Mouse (Mus musculus) midbrain, embryonic 13.5 days (tissue): ENCODE measurements at regions not wholly inside any gene's neighbourhood (a gene's known extent, or its start where the extent isn't known, plus 50 kb on each side); places are given as distances from the start of the nearest gene placed in this dataset.

ENCODE experiments used
- ATAC-seq: fragments of 200-750 bp; cut with Nextera tagmentation; 2 replicates; pipeline ENCODE4 v1.8.0; 2017; ENCODE audit warnings: mild to moderate bottlenecking, moderate TSS enrichment, moderate library complexity
- H3K27ac ChIP-seq: fragments of 300-500 bp; sonication (generic); 2 replicates; pipeline ENCODE4 v1.5.1; 2015; ENCODE audit warnings: inconsistent platforms, mild to moderate bottlenecking, moderate library complexity
- H3K27me3 ChIP-seq: fragments of 300-500 bp; sonication (generic); 2 replicates; pipeline ENCODE4 v1.6.1; 2015; ENCODE audit warnings: mild to moderate bottlenecking, inconsistent platforms
- H3K36me3 ChIP-seq: fragments of 300-500 bp; sonication (generic); 2 replicates; pipeline ENCODE4 v1.6.1; 2015; ENCODE audit warnings: mild to moderate bottlenecking, inconsistent platforms
- H3K4me1 ChIP-seq: fragments of 300-500 bp; sonication (generic); replicated peaks from 2 replicates; pipeline ENCODE4 v1.6.1; 2015; ENCODE audit warnings: inconsistent platforms
- H3K4me2 ChIP-seq: fragments of 300-500 bp; sonication (generic); replicated peaks from 2 replicates; pipeline ENCODE4 v1.6.1; 2015; ENCODE audit warnings: moderate library complexity, mild to moderate bottlenecking, inconsistent platforms
- H3K4me3 ChIP-seq: fragments of 300-500 bp; sonication (generic); replicated peaks from 2 replicates; pipeline ENCODE4 v1.5.1; 2015; ENCODE audit warnings: mild to moderate bottlenecking, inconsistent platforms
- H3K9ac ChIP-seq: fragments of 300-500 bp; sonication (generic); replicated peaks from 2 replicates; pipeline ENCODE4 v1.6.1; 2015; ENCODE audit warnings: mild to moderate bottlenecking, inconsistent platforms
- H3K9me3 ChIP-seq: fragments of 300-500 bp; sonication (generic); 2 replicates; pipeline ENCODE4 v1.6.1; 2016; ENCODE audit warnings: mild to moderate bottlenecking, inconsistent platforms
- WGBS: fragments of 180-500 bp; shearing (Covaris S2); methylation state at CpG from one replicate; pipeline ENCODE4 v1.1.7; 2015; 5-methylcytosine and 5-hydroxymethylcytosine counted together

DNA sequence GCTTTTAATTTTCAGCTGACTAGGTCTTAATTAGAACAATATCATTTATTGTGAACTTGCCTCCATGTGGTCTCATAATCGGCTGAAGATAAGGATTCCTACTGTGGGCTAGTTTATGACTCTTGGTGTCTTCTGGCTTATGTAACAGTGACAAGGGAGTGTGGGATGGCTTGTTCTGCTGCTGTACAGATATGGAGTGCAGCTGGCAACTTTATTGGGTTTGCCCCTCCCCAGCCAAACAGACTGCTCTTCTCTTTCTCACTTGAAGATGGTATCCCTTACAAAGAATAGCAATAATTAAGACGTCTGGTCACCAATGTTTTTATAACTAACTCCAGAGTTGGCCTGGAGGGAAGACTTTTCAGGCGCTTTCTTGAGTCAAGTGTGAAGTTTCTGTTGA is 584.8 kb downstream of the Insc start:
- H3K9me3 ChIP-seq, result no peaks in the 10 kb centered on the region
- H3K4me2 ChIP-seq, result no peak overlapping the region
- WGBS, result 85% methylated on average over 3 of the region's 3 CpGs
- no peak for ATAC-seq
- H3K4me1 ChIP-seq, result peaks cover 2% of the 10 kb centered on the region; the same call in 1 of the 2 replicates
- H3K27ac ChIP-seq, result no peak overlapping the region
- no peaks in the 10 kb centered on the region for H3K27me3 ChIP-seq
- no peaks in the 10 kb centered on the region for H3K36me3 ChIP-seq
- H3K9ac ChIP-seq, result no peak overlapping the region
- no peak overlapping the region for H3K4me3 ChIP-seq

GRCm38 (mm10) chr7:115331698-115332097 is 588.2 kb downstream of the Insc start:
- H3K4me2 ChIP-seq, result no peak overlapping the region
- WGBS, result 74% methylated on average over 1 of the region's 1 CpGs
- H3K4me3 ChIP-seq, result no peak overlapping the region
- no peaks in the 10 kb centered on the region for H3K36me3 ChIP-seq
- no peak overlapping the region for H3K27ac ChIP-seq
- H3K27me3 ChIP-seq, result no peaks in the 10 kb centered on the region
- H3K9me3 ChIP-seq, result no peaks in the 10 kb centered on the region
- H3K4me1 ChIP-seq, result no peaks in the 10 kb centered on the region
- H3K9ac ChIP-seq, result no peak overlapping the region
- no peak for ATAC-seq

GRCm38 (mm10) chr7:115333046-115333577 is 589.6 kb downstream of the Insc start:
- ATAC-seq, result no peak
- WGBS, result 70% methylated on average over 1 of the region's 1 CpGs
- H3K4me3 ChIP-seq, result no peak overlapping the region

DNA sequence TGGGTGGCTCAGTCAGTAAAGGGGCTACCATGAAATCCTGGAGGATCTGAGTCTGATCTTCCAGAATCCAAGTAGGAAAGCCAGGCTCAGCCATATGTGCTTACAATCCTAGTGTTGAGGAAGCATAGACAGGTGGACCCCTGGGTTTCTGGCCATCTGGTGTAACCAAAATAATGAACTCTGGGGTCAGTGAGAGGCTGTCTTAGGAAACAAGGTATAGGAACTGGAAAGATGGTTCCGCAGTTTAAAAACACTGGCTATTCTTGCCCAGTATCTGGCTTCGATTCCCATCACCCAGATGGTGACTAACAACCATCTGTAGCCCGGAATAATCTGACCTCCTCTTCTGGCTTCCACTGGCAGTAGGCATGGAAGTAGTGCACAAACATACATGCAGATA is 591.6 kb downstream of the Insc start:
- no peaks in the 10 kb centered on the region for H3K27me3 ChIP-seq
- H3K9me3 ChIP-seq, result 0 out of 2 replicates have a peak, but pooled peaks cover 8% of the 10 kb centered on the region
- H3K4me2 ChIP-seq, result no peak overlapping the region
- no peak overlapping the region for H3K9ac ChIP-seq
- no peaks in the 10 kb centered on the region for H3K36me3 ChIP-seq
- 0 out of 2 replicates have a peak, but pooled peaks cover 1% of the 10 kb centered on the region for H3K4me1 ChIP-seq
- H3K27ac ChIP-seq, result no peak overlapping the region
- ATAC-seq, result no peak
- WGBS, result 97% methylated on average over 3 of the region's 3 CpGs
- H3K4me3 ChIP-seq, result no peak overlapping the region

More at GRCm38 (mm10) chr7:115333046-115333577, 589.6 kb downstream of the Insc start:
- no peaks in the 10 kb centered on the region for H3K36me3 ChIP-seq
- no peaks in the 10 kb centered on the region for H3K27me3 ChIP-seq
- no peak overlapping the region for H3K4me2 ChIP-seq
- 0 out of 2 replicates have a peak, but pooled peaks cover 8% of the 10 kb centered on the region for H3K9me3 ChIP-seq
- H3K27ac ChIP-seq, result no peak overlapping the region
- H3K4me1 ChIP-seq, result no peaks in the 10 kb centered on the region
- no peak overlapping the region for H3K9ac ChIP-seq

GRCm38 (mm10) chr7:115340155-115340554 is 596.7 kb downstream of the Insc start:
- Histone ChIP-seq H3K4me3 (no peak overlapping the region), H3K4me2 (no peak overlapping the region), H3K36me3 (no peaks in the 10 kb centered on the region), H3K27me3 (no peaks in the 10 kb centered on the region), H3K9ac (no peak overlapping the region), H3K27ac (no peak overlapping the region), H3K4me1 (0 out of 2 replicates have a peak, but pooled peaks cover 4% of the 10 kb centered on the region), H3K9me3 (0 out of 2 replicates have a peak, but pooled peaks cover 8% of the 10 kb centered on the region)
- ATAC-seq, result no peak
- 70% methylated on average over 7 of the region's 7 CpGs for whole genome bisulfite sequencing

- no peak for ATAC-seq
- Histone ChIP-seq H3K4me2 (no peak overlapping the region), H3K36me3 (no peaks in the 10 kb centered on the region), H3K27me3 (no peaks in the 10 kb centered on the region), H3K9ac (no peak overlapping the region), H3K27ac (no peak overlapping the region), H3K9me3 (0 out of 2 replicates have a peak, but pooled peaks cover 8% of the 10 kb centered on the region), H3K4me1 (0 out of 2 replicates have a peak, but pooled peaks cover 4% of the 10 kb centered on the region), H3K4me3 (no peak overlapping the region)
- WGBS, result 77% methylated on average over 4 of the region's 4 CpGs
These were observed 597.5 kb downstream of the Insc start for GRCm38 (mm10) chr7:115341007-115341406.

DNA sequence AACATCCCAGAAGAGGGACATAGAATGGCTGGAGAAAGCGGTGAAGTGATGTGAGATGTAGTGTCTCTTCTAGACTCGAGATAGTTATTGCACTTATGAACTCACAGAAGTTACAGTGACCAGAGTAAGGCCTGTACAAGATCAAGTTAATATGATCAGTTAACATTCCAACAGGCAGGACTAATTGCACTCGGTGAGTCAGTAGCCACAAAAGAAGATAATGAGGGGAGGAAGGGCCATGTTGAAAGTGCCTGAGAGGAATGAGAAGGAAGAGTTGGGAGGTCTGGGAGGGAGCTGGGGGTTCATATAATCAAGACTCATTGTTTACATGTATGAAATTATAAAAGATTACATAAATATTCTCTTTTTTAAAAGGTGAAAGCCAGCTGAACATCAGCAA is 602.3 kb downstream of the Insc start:
- no peak overlapping the region for H3K9ac ChIP-seq
- no peaks in the 10 kb centered on the region for H3K4me1 ChIP-seq
- H3K4me3 ChIP-seq, result no peak overlapping the region
- H3K36me3 ChIP-seq, result no peaks in the 10 kb centered on the region
- no peak overlapping the region for H3K27ac ChIP-seq
- no peak for ATAC-seq
- H3K9me3 ChIP-seq, result no peaks in the 10 kb centered on the region
- H3K4me2 ChIP-seq, result no peak overlapping the region
- no peaks in the 10 kb centered on the region for H3K27me3 ChIP-seq
- 86% methylated on average over 3 of the region's 3 CpGs for WGBS

DNA sequence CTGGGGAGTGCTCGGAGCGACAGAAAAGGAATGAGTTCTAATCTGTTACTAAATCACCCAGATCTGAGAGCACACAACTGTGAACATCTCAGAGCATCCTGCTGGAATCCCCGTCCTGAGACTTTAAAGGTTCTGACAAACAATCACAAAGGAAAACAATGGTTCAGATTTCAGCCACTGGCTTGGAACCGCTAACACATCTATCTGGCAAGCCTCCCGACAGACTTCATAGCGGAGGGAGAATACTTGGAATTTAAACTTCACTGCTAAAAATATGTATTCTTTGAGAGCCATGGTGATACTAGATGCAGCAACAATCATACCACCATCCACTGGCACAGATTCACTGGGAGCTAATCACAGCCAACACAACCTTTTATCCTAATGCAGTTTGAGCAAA is 615.2 kb downstream of the Insc start:
- Histone ChIP-seq H3K4me3 (no peak overlapping the region), H3K27ac (no peak overlapping the region), H3K27me3 (no peaks in the 10 kb centered on the region), H3K9ac (no peak overlapping the region), H3K36me3 (no peaks in the 10 kb centered on the region), H3K4me2 (no peak overlapping the region), H3K9me3 (0 out of 2 replicates have a peak, but pooled peaks cover 2% of the 10 kb centered on the region), H3K4me1 (no peaks in the 10 kb centered on the region)
- no peak for ATAC-seq
- WGBS, result 69% methylated on average over 6 of the region's 6 CpGs

DNA sequence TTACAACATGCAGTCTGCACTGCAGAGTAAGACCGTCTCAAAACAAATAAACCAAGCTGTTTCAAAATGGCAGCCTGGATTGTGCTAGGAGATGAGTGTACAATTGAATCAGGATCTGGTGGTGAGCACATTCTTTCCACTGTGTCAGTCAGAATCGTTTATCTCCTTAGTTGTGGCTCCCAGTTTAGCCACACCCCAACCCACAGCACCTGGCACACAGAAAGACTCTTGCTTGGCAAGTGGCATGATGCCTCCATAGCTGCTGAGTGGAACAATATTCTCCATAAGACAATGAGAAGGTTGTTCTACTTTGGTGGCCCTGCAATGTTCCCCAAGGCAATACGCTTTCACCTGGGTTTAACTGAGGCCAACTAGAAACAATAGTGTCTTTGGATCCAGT is 616.6 kb downstream of the Insc start:
- no peak for ATAC-seq
- Histone ChIP-seq H3K36me3 (no peaks in the 10 kb centered on the region), H3K27me3 (no peaks in the 10 kb centered on the region), H3K4me1 (no peaks in the 10 kb centered on the region), H3K27ac (no peak overlapping the region), H3K4me2 (no peak overlapping the region), H3K9ac (no peak overlapping the region), H3K9me3 (0 out of 2 replicates have a peak, but pooled peaks cover 2% of the 10 kb centered on the region), H3K4me3 (no peak overlapping the region)
- WGBS, result 86% methylated on average over 3 of the region's 3 CpGs

DNA sequence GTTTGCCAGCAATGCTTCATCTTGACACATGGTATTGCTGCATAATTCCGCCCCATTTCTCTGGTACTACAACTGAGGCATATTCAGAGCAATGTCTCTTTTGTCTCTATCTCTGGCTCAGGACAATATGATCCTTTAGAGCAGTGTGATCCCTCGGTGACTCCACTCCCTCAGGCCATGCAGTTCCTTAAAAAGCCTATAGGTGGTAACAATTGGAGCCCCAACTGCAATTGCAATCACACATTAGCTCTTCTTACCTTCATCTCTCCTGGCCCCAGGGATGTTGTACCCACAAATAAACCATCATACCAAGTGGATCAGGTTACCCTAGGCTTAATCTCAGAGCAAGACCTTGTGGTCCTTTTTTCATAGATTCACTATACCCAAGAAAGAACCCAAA is 618.6 kb downstream of the Insc start:
- 86% methylated on average over 2 of the region's 2 CpGs for whole genome bisulfite sequencing
- Histone ChIP-seq H3K9ac (no peak overlapping the region), H3K4me3 (no peak overlapping the region), H3K27me3 (no peaks in the 10 kb centered on the region), H3K27ac (no peak overlapping the region), H3K4me1 (peaks cover 3% of the 10 kb centered on the region; the same call in 1 of the 2 replicates), H3K9me3 (0 out of 2 replicates have a peak, but pooled peaks cover 2% of the 10 kb centered on the region), H3K4me2 (no peak overlapping the region), H3K36me3 (no peaks in the 10 kb centered on the region)
- ATAC-seq, result no peak

GRCm38 (mm10) chr7:115366910-115367309 is 623.4 kb downstream of the Insc start:
- H3K4me1 ChIP-seq, result peaks cover 3% of the 10 kb centered on the region; the same call in 1 of the 2 replicates
- H3K9me3 ChIP-seq, result no peaks in the 10 kb centered on the region
- 37% methylated on average over 5 of the region's 5 CpGs for WGBS
- 0 out of 2 replicates have a peak, but pooled peaks have one; percentile 53 for ATAC-seq
- H3K27me3 ChIP-seq, result no peaks in the 10 kb centered on the region; the same call in 1 of the 2 replicates
- H3K36me3 ChIP-seq, result no peaks in the 10 kb centered on the region
- H3K4me3 ChIP-seq, result no peak overlapping the region
- no peak overlapping the region for H3K27ac ChIP-seq
- no peak overlapping the region for H3K4me2 ChIP-seq
- H3K9ac ChIP-seq, result no peak overlapping the region

DNA sequence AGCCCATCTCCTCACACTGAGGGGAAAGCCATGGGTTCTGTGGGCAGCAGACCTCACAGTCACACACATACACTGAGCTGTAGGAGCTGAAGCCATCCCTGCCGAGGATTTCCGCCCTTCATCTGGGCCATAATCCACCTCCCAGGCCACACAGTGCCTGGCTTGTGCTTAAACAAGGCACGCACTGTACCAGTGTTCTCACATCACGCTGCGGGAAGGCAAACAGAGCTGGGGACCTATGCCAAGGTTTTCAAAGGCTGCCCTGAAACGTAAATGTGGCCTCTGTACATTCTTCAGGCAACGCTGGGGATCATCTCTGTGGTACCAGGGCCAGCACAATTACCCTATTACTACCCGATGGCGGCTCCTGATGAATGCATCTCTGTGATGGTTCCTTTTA is 627.6 kb downstream of the Insc start:
- H3K27me3 ChIP-seq, result no peaks in the 10 kb centered on the region; the same call in 1 of the 2 replicates
- no peaks in the 10 kb centered on the region for H3K36me3 ChIP-seq
- H3K4me2 ChIP-seq, result no peak overlapping the region
- peak; percentile 71 for ATAC-seq
- 60% methylated on average over 9 of the region's 9 CpGs for WGBS
- H3K4me3 ChIP-seq, result no peak overlapping the region
- H3K9me3 ChIP-seq, result no peaks in the 10 kb centered on the region
- H3K27ac ChIP-seq, result no peak overlapping the region
- H3K4me1 ChIP-seq, result no peaks in the 10 kb centered on the region; the same call in 1 of the 2 replicates
- no peak overlapping the region for H3K9ac ChIP-seq

GRCm38 (mm10) chr7:115372921-115373320 is 629.4 kb downstream of the Insc start:
- 69% methylated on average over 2 of the region's 2 CpGs for WGBS
- Histone ChIP-seq H3K4me2 (no peak overlapping the region), H3K4me1 (no peaks in the 10 kb centered on the region), H3K36me3 (no peaks in the 10 kb centered on the region), H3K27ac (no peak overlapping the region), H3K9me3 (no peaks in the 10 kb centered on the region), H3K9ac (no peak overlapping the region), H3K4me3 (no peak overlapping the region), H3K27me3 (no peaks in the 10 kb centered on the region)
- no peak for ATAC-seq
